Mouse (Mus musculus) thymus, postnatal 4 days (tissue): Measurements from ENCODE around the gene Map7d3.

Source experiments
- DNase-seq: peaks from one replicate; pipeline ENCODE4 v3.0.0; 2021

Map7d3 gene

DNA sequence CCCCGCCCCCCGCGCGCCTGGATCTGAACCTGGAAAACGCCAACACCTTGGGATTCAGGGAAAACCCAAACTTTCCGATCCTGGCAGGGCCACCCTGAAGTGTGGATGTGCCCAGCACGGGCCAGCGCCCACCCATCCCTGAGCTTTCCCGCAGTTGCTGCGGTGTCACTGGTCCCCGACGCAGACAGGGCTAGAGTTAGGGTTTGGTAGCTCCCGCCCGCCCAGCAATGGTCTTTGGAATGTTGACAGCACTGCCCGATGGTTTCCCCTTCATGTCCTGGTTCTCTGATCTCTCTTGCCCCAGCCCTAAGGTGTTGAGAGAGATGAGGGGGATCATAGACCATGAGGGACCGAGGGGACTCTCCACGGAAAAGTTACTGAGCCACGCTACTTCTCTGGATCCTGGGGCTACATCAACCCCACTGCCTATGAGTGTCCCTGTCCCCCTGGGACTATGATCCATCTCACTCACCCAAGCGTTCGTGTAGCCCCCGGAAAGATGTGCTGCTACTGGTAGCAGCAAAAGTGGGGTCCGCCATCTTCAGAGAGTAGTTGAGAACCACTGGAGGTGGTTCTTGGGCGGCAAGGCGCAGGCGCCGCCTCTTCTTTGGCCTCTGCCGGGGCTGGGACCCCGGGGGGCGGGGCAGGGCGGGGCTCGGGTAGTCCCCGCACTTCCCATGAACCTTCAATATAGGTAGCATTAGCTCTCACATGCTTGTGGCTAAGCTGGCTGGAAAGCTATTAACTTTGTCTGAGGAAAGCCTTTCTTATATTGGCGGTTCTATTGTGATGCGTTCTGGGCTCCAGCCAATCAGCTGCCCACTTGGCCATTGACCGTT, at the start of gene Map7d3:
Map7d3 (minus strand) TSS at position 562 of the 839 bp plus-strand sequence.
- peak; percentile 30 for DNase-seq

GRCm38 (mm10) chrX:56869863-56870262, 47.7 kb upstream of the Map7d3 start, which contains the start of gene Adgrg4:
Gene Adgrg4 (plus strand): TSS chrX:56870163.
- DNase-seq, result no peak

GRCm38 (mm10) chrX:56841255-56841654, 19.1 kb upstream of the Map7d3 start:
- no peak for DNase-seq

DNA sequence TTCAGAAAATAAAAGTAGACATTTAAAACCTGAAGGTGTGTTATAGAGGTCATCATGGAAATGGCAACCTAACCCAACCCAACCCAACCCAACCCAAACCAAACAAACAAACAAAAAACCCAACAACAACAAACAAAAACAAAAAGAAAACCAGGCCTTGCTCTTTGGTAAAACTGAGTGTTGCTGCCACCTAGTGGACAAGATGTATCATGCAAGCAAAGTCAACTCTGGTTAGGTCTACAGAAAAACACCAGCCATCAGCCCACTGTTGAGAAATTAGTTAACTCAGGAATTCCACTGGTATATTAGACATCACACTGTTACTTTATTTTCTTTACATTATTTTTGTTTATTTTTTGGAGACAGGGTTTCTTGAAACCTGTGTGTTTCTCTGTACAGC, 17.2 kb upstream of the Map7d3 start:
- peak; percentile 11 for DNase-seq

DNA sequence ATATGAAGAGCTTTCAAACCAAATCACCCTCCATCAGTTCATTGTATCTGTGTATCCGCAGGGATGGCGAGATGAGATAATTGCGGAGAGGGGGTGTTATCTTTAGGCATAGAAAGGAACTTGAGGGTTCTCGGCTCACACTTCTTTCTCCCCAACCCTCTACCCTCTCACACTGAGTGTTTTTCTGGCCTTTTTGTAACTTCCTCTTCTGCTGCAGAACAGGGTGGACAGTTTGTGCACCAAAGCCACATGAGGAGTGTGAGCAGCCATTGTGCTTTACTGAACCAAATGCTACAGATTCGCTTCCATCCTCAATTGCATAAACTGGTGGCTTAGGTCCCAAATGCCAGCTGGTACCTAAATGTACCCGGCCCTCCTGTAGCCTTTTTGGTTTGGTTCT, 13.7 kb upstream of the Map7d3 start:
- no peak for DNase-seq

GRCm38 (mm10) chrX:56827492-56827891, 5.4 kb upstream of the Map7d3 start:
- no peak for DNase-seq

DNA sequence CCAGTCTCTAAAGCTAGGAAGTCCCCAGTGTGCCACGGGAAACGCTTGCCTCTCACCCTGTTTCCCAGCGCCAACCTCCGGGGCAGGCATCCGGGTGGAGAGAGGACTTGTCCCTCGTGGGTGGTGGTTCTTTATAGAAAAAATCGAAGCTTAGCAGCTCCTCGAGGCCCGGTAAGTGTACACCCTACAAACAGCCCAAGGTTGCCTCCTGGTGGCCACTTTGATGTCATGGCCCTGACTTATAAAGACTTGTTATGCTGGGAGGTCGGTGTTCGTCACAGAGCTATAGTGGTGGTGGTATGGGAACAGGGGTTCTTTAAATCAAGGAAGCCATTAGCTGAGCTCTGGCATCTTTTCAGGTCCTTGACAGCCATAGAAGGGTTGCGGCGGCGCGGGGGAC, 30.9 kb downstream of the Map7d3 start:
- DNase-seq, result peak; percentile 69

- DNase-seq, result no peak
Measured at GRCm38 (mm10) chrX:56790591-56790990, 31.5 kb downstream of the Map7d3 start.

DNA sequence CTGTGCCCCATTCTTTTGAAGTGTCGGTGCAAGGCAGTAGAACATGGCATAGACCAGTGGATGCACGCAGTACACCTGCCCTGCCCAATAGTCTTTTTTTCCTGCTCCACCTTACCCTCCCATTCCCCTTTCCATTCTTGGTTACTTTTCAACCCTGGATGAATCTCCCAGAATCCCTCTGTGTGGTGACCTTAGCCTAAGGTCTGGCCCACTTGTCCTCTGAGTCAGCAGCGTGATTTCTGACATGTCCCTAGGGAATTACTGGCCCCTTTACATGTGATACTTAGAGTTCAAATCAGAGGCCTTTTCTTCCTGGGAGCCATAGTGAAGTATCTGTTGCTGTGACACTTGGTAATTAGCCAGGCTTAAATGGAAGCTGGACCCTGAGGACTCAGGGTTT, 34.6 kb downstream of the Map7d3 start:
- DNase-seq, result no peak

DNA sequence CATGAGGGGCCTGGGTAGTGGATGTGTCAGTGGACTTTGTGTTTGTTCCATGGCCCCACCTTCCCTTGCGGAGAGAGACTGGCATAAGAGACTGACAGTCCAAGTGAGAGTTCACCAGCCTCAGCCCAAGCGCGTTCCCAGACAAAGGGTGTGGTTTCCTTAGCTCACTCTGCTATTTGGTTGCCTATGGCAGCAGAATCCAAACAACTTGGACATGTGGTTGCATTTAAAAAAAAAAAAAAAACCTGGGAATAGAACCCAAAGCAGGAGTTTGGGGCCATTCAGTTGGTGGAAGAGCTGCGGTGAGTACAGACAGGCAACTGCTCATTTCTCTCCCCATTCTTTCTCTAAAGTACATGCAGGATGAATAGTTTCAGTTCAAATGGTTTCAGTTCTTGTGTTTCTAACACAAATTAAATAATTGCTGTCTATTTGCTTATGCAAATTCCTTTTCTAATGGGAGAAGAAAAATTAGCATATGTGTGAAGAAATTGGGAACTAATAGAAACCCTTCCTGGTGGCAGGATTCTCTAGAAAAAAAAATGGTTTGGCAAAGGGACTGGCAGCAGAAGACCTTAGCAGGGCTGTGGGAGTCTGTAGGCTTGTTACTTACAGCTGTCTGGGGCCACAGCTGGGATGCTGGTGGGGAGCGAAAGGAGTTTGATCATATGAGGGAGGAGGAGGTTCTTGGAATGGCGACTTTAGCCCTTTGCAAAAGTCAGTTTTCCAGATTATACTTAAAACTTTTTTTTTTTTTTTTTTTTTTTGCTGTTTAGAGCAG, 35.7 kb downstream of the Map7d3 start:
- no peak for DNase-seq

- DNase-seq, result no peak
Measured at GRCm38 (mm10) chrX:56773329-56773728, 48.8 kb downstream of the Map7d3 start.

GRCm38 (mm10) chrX:56771751-56772150, 50.4 kb downstream of the Map7d3 start:
- no peak for DNase-seq

DNA sequence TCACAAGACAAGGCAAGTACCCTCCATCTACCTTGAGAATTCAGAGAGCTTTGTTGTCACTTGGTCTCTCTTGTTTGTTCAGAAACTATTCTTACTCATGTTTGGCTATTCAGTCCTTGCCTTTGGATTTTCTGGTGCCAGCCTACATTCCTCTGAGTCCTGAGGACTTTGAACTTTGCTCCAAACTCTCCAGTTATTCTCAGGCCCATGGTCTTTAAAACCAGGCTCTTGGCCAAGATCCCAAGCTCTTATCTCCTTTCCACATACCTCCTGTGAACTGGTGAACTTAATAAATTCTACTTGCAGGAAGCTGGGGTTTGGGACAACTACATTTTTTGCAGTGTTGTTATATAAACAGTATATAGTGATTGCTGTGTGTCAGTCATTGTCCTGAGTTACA, 52.3 kb downstream of the Map7d3 start:
- no peak for DNase-seq

- no peak for DNase-seq
Measured at GRCm38 (mm10) chrX:56760257-56760760, 61.8 kb downstream of the Map7d3 start.

DNA sequence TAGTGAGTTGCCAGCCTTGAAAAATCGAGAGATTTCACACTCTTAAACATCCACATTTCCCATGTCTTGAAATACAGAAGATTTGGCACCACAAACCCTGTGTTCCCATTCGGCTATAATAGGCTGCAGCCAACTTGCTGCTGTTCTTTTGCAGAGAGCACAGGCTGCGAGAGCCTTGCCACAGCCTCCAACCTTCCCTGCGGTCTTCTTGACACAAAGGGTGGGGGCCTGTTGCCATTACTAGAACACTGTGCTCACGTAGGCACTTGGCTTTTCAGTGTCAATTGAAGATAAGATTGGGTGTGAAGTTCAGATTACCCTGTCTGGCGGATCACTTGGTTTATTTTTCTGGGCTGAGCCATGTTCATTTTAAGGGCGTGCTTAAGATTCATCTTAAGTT, 65.8 kb downstream of the Map7d3 start:
- no peak for DNase-seq

- peak; percentile 35 for DNase-seq
Measured at GRCm38 (mm10) chrX:56755646-56756045, 66.5 kb downstream of the Map7d3 start.

DNA sequence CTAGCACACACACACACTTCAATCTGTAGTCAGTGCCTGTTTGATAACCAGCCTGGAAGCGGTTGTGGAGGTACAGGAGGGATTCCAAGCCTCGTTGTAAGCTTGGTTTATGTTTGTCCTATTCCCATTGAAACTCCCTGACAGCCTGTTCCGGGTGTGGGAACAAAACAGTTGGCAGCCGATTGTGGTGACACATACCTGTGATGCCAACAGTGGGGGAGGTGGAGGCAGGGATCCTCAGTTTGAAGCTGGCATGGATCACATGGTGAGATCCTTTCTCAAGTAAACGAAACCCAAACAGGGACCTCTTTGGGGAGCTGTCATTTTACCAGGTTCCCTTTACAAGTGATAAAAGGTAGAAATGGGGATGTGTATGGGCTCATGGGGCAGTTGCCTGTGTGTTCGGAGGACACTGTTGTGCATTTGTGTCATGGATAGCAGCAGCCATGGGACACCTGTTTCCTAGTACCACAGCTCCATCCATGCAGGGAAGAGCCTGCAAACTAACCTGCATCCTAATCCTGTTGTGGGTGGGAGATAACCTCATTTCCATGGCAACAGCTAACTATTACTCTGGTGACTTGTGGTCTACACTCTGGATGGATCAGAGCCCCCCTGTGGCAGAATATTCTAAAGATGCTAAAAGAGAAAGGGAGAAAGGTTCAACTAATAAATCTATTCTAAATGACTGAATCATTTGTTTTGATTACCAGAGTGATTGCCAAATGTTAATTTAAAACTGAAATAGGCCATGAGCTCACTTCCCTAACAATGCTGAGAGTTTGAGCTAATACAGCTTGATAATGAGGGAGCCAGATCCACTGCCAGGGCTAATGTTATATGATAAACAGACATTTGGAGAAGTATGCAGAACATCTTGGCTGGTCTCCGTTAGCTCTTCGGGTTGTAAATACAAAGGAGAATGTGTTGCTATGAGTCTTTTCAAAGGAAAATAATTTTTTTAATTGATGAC, 68.5 kb downstream of the Map7d3 start:
- DNase-seq, result no peak

DNA sequence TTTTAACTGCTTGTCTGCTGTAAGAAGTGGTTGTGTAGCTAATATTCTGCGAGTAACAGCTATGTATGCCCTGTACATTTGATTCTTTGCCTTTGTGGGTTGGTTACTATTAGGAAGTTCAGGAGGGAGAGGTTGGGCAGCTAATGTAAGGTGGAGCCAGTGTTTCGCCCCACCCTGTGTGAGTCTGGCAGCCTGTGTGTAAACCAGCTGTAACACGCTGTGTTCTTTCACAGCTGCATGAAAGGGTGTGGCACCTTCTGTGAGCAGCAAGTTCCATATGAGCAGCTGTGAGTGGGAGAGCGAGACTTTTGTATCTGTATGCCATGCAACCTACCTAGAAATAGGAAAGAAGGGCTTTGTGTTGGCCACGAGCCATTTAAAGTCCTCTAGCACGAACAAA, 70.0 kb downstream of the Map7d3 start:
- DNase-seq, result no peak

- no peak for DNase-seq
Measured at GRCm38 (mm10) chrX:56751536-56751935, 70.6 kb downstream of the Map7d3 start.
